Mouse (Mus musculus) urinary bladder, postnatal 4 days (tissue): ENCODE data around the gene AW549877.

Experiments used
- DNase-seq, 2 experiments: peaks; one replicate each; pipeline ENCODE4 v3.0.0; 2021 to 2022; ENCODE audit warnings: low spot score in 2 of 2

AW549877 gene

DNA sequence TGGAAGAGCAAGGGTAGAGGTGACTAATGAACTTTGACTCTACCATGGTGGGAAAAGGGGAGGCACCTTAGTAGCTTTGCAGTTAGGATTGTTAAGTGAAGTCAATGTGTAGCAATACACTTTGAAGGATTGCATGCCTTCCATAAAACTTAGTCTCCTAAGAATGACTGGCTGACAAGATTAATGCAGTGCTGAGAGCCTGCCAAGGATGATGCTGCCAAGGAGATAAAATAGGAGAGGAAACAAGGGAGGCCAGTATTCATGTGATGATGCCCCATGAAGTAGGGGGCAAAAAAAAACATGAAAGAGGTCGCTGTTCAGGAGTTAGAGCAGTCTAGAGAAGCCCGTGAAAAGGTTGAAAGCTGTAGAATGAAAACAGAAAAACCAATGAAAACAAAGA, 10.7 kb downstream of the AW549877 start:
- no peak for DNase-seq

- DNase-seq: no peak
These were observed 12.8 kb downstream of the AW549877 start for GRCm38 (mm10) chr15:3982732-3983131.

- no peak for DNase-seq
These were observed 15.7 kb downstream of the AW549877 start for GRCm38 (mm10) chr15:3979871-3980270.

DNA sequence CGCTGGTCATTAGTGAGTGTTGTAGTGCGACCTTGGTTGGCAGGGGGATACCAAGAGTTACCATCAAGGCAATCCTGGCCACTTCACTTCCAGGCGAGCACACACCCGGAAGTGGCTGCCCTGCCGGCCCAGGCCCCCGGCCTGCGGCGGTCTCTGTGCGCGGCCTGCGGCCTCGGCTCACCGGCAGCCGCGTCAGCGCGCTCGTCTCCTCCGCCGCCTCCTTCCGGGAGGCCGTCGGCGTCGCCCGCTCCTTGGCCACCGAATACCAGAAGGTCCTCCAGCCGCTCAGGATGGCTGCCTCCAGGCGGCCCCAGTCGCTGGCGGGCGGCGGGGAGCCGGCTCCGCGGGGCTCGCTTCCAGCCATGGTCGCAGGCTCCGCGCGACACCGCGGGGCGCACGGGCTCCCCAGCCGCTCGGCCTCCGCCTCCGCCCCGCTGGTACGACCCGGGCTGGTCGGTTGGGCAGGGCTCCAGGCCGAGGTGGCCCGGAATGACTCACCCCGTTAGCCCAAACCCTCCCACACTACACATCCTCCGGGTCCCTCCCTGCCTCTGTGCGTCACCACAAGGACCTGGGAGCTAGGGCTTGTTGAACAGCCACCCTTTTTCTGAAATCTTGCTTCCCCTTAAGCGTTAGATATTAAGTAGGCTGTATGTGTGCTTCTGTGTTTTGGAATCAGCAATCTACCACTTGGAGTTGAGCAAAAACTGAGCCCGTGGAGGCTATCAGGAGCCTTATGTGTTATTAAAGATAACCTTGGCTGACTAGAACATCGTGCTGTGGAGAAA, 16.3 kb downstream of the AW549877 start, which contains the start of gene Fbxo4:
Gene Fbxo4, minus strand, starts transcription at position 513 of the 788 bp plus-strand sequence.
- peak; percentile 79 to 83 for DNase-seq

DNA sequence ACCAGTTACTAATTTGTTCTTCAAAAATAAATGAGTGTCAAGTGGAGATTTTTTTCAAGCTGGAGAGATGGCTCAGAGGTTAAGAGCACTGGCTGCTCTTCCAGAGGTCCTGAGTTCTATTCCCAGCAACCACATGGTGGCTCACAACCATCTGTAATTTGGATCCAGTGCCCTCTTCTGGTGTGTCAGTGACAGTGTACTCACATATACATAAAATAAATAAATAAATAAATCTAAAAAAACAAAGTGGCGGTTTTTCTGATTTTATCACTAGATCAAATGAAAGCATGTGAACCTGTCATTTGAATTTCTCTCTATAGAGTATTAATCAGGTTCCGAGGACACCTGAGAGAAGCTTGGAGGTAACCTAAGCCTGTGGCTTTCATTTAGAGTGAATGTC, 17.3 kb downstream of the AW549877 start:
- DNase-seq: no peak

DNA sequence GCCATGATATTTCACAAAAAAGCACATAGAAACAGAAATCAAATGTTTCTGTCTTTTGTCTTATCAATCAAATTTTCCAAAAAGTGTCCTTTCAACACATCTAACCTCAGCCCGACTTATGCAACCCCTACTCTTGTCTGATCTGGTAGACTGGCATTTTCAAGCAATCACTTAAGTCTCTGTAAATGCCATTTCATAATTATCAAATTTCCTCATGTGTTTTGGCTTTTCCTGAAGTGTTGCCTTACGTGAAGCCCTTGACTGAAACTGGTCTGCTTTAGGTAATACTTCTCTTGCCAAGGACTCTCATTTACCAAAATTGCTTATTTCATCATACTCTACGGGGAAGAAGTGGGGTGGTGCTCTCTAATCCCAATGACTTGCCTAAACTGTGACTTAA, 22.2 kb downstream of the AW549877 start:
- DNase-seq: no peak

- no peak for DNase-seq
These were observed 25.4 kb downstream of the AW549877 start for GRCm38 (mm10) chr15:3970193-3970592.

GRCm38 (mm10) chr15:3969743-3970142, 25.8 kb downstream of the AW549877 start:
- no peak for DNase-seq

DNA sequence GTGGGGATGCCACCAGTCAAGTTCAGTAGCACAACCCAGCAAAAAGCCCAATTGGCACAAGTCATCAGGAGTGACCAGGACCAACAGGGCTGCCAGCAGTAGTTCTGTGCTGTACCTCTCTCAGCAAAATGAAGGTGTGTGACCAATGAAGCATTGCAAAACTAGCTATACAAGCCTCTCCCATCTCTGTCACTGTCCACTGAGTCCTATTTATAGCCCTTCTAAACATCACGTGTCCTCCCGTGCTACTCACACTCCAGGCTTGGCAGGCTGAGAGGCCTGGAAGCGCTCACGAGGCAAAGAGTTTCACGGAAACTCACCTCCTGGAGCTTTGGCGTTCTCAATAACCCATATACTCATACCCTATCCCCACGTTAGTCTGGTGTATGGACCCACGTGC, 33.3 kb downstream of the AW549877 start:
- DNase-seq: no peak

DNA sequence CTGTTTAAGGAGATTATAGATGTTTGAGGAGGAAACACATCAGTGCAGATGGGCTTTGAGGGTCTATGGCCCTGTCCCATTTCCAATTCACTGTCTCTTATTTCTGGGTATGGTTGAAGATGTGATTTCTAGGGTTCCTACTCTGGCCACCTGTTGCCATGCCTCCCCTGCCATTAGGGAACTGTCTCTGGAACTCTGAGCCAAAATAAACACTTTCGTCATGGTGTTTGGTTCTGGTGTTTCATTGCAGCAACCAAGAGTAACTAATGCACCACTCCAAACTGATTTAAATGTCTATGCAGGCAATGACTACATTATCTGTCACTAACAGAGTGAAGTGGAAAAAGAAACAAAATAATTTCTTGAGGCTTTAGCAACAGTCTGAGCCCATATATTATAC, 35.5 kb downstream of the AW549877 start:
- no peak for DNase-seq

DNA sequence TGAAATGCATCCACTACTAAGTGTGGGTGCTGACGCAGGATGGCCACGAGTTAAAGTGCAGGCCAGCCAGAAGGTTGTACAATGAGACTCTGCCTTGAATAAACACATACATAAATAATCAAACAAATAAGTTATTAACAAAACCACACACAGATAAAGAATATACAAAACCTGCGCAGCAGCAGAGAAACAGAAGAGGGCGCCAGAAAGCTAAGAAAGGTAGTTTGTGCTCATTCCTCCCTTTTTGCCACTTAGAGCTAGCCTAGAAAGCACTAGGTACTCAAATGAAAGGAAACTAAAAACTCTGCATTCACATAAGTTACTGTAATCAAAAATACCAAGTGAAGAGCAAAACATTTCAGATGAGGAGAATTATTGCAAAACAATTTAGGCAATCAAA, 37.6 kb downstream of the AW549877 start:
- no peak for DNase-seq

DNA sequence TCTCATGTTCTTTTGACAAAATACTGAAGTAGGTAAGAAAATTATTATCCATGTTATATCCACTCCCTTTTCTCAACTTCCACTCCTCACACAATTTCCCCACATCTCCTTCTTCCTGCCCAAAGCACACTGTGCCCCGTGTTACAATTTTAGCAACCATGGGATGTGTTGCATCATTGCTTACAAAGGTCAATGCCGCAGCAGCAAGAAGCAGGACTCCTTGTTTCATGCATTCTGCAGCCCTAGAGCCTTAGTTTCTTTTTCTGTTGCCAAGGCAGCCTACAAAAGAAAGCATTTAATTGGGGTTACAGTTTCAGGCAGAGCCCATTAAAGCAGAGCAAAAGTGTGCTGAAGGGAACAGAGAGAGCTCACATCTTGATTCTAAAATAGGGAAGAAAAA, 40.6 kb downstream of the AW549877 start:
- no peak for DNase-seq

DNA sequence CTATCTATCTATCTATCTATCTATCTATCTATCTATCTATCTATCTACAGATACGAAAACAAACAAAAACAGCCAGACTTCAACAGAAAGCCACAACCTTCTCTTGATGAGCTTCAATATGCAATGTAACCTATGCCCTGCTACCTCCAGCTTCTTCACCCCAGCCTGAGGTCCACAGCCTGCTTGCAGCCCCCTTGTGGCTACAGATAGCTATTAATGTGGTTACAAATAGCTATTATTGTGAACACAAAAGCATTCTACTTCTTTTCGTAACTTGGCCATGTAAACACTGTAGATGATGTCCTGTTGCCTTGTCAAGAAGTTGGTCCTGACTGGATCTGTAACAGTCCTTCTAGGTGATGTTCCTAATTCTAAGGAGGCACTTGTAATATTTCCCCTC, 57.4 kb downstream of the AW549877 start:
- no peak for DNase-seq

GRCm38 (mm10) chr15:3936056-3936455, 59.5 kb downstream of the AW549877 start:
- no peak for DNase-seq

DNA sequence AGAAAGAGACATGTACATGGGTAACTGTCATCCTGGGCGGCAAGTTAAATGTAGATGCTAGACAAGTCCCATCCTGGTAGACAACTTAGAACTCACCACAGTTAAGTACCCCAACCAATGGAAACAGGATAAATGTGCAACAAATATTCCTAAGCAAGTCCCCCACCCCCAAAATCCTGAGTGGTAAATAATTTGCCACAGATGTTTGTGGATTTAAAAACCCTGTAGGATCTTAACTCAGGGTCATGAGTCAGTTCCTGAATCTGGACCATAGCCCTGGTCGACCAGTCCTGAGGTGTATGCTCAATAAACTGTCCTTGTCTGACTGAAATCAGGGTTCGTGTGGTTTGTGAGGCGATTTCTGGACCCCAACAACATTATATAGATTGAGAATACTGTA, 62.1 kb downstream of the AW549877 start:
- DNase-seq: no peak
